Mouse (Mus musculus): ENCODE measurements around the gene Trp53rka. TPM values are rescaled to one million over a fixed set of nuclear protein-coding genes. Genes with fewer than 3 reads are reported as not detected.

Trp53rka gene
- 10 to 100 TPM; 20.5 to 22.0 TPM for total RNA-seq (2023)

DNA sequence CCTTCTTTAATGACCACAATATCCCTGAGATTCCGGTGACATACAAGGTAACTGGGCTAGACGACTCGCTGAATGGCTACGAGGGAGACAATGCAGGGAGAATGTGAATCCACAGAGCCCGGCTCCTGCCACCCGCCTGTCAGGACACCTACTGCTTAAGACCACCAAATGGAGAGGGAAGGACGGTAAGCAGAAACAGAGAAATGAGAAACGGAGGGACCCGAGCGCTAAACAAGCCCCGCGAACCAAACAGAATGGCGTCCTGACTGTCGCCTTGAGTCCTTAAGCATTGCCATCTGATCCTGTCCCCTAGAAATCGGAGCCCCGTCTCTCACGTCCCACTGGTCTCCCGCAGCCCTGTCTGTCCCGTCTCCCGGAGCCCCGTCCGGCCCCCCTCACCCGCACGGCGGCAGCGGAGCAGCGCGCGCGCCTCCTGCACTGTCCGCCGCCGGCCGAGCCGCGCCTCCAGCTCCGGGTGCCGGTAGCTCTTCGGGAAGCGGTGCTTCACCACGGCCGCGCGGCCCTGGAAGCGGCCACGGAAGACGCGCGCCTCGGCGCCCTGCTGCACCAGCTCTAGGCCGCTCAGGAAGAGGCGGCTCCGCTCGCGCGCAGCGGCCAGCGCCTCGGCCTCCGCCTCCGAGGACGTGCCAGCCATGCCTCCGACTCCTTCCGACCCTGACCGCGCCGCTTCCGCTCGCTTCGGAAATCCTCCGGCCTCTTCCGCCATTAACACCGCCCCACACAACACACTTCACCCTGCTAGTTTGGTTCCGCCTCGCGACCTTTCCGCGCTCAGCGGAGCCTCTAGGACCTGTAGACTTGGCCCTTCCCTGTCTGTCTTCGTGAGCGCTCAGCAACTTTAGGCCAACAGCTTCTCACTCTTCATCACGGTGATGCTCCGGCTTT is at the start of gene Trp53rka:
Gene Trp53rka, minus strand, starts transcription at position 677 of the 906 bp plus-strand sequence.

GRCm38 (mm10) chr2:165503259-165504203 is 10.4 kb upstream of the Trp53rka start, which contains the start of gene Slc2a10:
Gene Slc2a10 (plus strand): TSS chr2:165503787.

GRCm38 (mm10) chr2:165473003-165473402 is 20.1 kb downstream of the Trp53rka start, which contains the start of gene Slc13a3:
Gene Slc13a3 (minus strand): TSS chr2:165473230.

Other genes starting within 250 kb of the Trp53rka start
- 10 to 100 TPM; 30.6 to 36.9 TPM for gene Slc35c2, start 205.5 kb downstream of the Trp53rka start, total RNA-seq (2023)
- 10 to 100 TPM; 46.5 to 48.1 TPM for gene Elmo2, start 166.8 kb downstream of the Trp53rka start, total RNA-seq (2023)
- gene Zfp663, start 124.6 kb downstream of the Trp53rka start, total RNA-seq (2023) = not detected
- not detected for gene Zfp334, start 105.1 kb downstream of the Trp53rka start, total RNA-seq (2023)
- not detected for gene Ocstamp, start 92.9 kb downstream of the Trp53rka start, total RNA-seq (2023)
- not detected for gene Slc13a3, start 20.1 kb downstream of the Trp53rka start, total RNA-seq (2023)
- not detected for gene Slc2a10, start 10.5 kb upstream of the Trp53rka start, total RNA-seq (2023)
- 10 to 100 TPM; 29.2 to 33.0 TPM for gene Eya2, start 101.7 kb upstream of the Trp53rka start, total RNA-seq (2023)